Mouse (Mus musculus): ENCODE results near the gene Zyx. TPM values are rescaled to one million over a fixed set of nuclear protein-coding genes. Genes with fewer than 3 reads are reported as not detected.

Zyx gene
- 9.2 and 25.8 TPM in 2 replicates for polyA plus RNA-seq (2021; fragmentation: Nextera tagmentation)
- long read RNA-seq, experiment 1, transcript Zyx-207 (10 exons, 2,605 nt) = major isoform, 10 of 49 reads
- long read RNA-seq, experiment 1, partial matches to known transcripts = 16 of 49 reads
- long read RNA-seq, experiment 1, other reads (novel, unspliced or antisense) = 22 of 49 reads
- long read RNA-seq, experiment 2, partial matches to known transcripts = 7 of 9 reads
- long read RNA-seq, experiment 2, other reads (novel, unspliced or antisense) = 1 of 9 reads

GRCm38 (mm10) chr6:42349426-42350020 is at the start of gene Zyx:
Zyx (plus strand) TSS chr6:42349630.

GRCm38 (mm10) chr6:42324482-42325267 is 24.8 kb upstream of the Zyx start, which contains the start of gene Fam131b:
Fam131b (minus strand) TSS chr6:42324643.

GRCm38 (mm10) chr6:42372816-42373547 is 23.6 kb downstream of the Zyx start, which contains the start of gene Epha1:
Epha1 (minus strand) TSS chr6:42373268.

GRCm38 (mm10) chr6:42399938-42400337 is 50.5 kb downstream of the Zyx start, which contains the start of gene Tas2r143:
Tas2r143 (plus strand) TSS chr6:42400238.

GRCm38 (mm10) chr6:42405134-42405533 is 55.7 kb downstream of the Zyx start, which contains the start of gene Tas2r135:
Tas2r135 (plus strand) TSS chr6:42405434.

Other genes starting within 250 kb of the Zyx start
- gene Tas2r139, start 208.7 kb upstream of the Zyx start, polyA plus RNA-seq (2021; fragmentation: Nextera tagmentation) = not detected in 2 replicates
- gene Tas2r144, start 134.3 kb upstream of the Zyx start, polyA plus RNA-seq (2021; fragmentation: Nextera tagmentation) = not detected in 2 replicates
- gene Gstk1, start 103.7 kb upstream of the Zyx start, polyA plus RNA-seq (2021; fragmentation: Nextera tagmentation) = 39.6 and 39.7 TPM in 2 replicates
- gene Tmem139, start 87.7 kb upstream of the Zyx start, polyA plus RNA-seq (2021; fragmentation: Nextera tagmentation) = not detected in 2 replicates
- 3.1 and 4.3 TPM in 2 replicates for gene Casp2, start 84.6 kb upstream of the Zyx start, polyA plus RNA-seq (2021; fragmentation: Nextera tagmentation)
- 0.16 and 0.19 TPM in 2 replicates for gene Clcn1, start 62.9 kb upstream of the Zyx start, polyA plus RNA-seq (2021; fragmentation: Nextera tagmentation)
- 6.5 and 15.8 TPM in 2 replicates for gene Fam131b, start 25.0 kb upstream of the Zyx start, polyA plus RNA-seq (2021; fragmentation: Nextera tagmentation)
- gene Epha1, start 23.6 kb downstream of the Zyx start, polyA plus RNA-seq (2021; fragmentation: Nextera tagmentation) = 0.11 TPM in 1 of 2 replicates, not detected in the other
- not detected in 2 replicates for gene Tas2r143, start 50.6 kb downstream of the Zyx start, polyA plus RNA-seq (2021; fragmentation: Nextera tagmentation)
- gene Tas2r135, start 55.8 kb downstream of the Zyx start, polyA plus RNA-seq (2021; fragmentation: Nextera tagmentation) = not detected in 2 replicates
- gene Tas2r126, start 84.9 kb downstream of the Zyx start, polyA plus RNA-seq (2021; fragmentation: Nextera tagmentation) = not detected in 2 replicates
- gene Olfr458, start 115.6 kb downstream of the Zyx start, polyA plus RNA-seq (2021; fragmentation: Nextera tagmentation) = not detected in 2 replicates
- 0.03 TPM in 1 of 2 replicates, not detected in the other for gene Olfr457, start 126.7 kb downstream of the Zyx start, polyA plus RNA-seq (2021; fragmentation: Nextera tagmentation)
- not detected in 2 replicates for gene Olfr456, start 137.6 kb downstream of the Zyx start, polyA plus RNA-seq (2021; fragmentation: Nextera tagmentation)
- not detected in 2 replicates for gene Olfr455, start 198.0 kb downstream of the Zyx start, polyA plus RNA-seq (2021; fragmentation: Nextera tagmentation)
- not detected in 2 replicates for gene Tcaf3, start 248.1 kb downstream of the Zyx start, polyA plus RNA-seq (2021; fragmentation: Nextera tagmentation)